In the genomic region with DNA sequence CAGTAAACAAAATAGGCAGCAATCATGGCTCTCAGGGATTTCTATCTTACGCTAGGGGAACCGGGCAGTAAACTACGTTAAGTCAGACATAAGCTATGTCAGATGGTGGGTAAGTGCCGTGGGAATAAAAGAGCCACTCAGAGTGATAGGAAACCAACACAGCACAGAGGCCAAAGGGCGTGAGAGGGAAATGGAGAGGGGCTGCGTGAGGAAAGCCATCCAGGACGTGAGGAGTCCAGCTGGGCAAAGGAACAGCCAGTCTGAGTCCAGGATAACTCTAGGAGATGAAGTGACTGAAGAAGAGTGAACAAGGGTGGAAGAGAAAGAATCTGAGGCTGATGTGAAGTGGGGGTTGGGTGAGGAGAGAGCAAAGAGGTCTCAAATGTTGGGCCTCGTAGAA, we compare ENCODE assay signal across 23 mouse cellular contexts.
DNase-seq lines count a peak whose midpoint lies in the region; ATAC-seq and TF ChIP-seq lines count a peak whose summit lies in the region.
"Had no signal": no experiment of that assay in that cellular context is flagged by ENCODE, and none has a peak within 500 bp of the region (broad histone marks: within the 10 kb centered on the region; RNA-seq: fewer than 3 reads in every experiment).

No protein-coding gene starts in this region.

- TF ChIP-seq POLR2A in lung, adult 2 months (IDR thresholded peaks at IDR 0.05; ENCODE audit: borderline replicate concordance, extremely low read depth, low read depth, low read length): no peak

- ATAC-seq in lung, embryonic 15.5 days (ENCODE audit: borderline replicate concordance, extremely low read depth, low FRiP score, low TSS enrichment): peak; percentile 81; the same call in 1 of the 2 replicates
- peak; percentile 68 for ATAC-seq in lung, postnatal 0 days
- ATAC-seq in kidney, embryonic 16.5 days (ENCODE audit: low FRiP score, low TSS enrichment): no peak
- ATAC-seq: CD4-positive, CD25-positive, alpha-beta regulatory T cell, adult 4 months; forebrain, embryonic 14.5 days had no signal

- no peak overlapping the region for H3K27ac ChIP-seq in lung, embryonic 15.5 days
- H3K27ac ChIP-seq in lung, postnatal 0 days (ENCODE audit: low read length): no peak overlapping the region
- H3K27ac ChIP-seq in kidney, embryonic 16.5 days (ENCODE audit: low read length): no peak overlapping the region
- H3K27ac ChIP-seq: embryonic facial prominence, embryonic 12.5 days; embryonic facial prominence, embryonic 15.5 days; heart, adult 2 months; heart, embryonic 10.5 days; heart, embryonic 13.5 days; hindbrain, embryonic 12.5 days; hindbrain, embryonic 15.5 days had no signal

- no peak overlapping the region for H3K9ac ChIP-seq in lung, embryonic 15.5 days
- no peak overlapping the region for H3K9ac ChIP-seq in lung, postnatal 0 days (replicated peaks; ENCODE audit: low read depth)
- H3K9ac ChIP-seq in kidney, embryonic 16.5 days (replicated peaks; ENCODE audit: low read length): no peak overlapping the region
- H3K9ac ChIP-seq: embryonic facial prominence, embryonic 12.5 days; embryonic facial prominence, embryonic 15.5 days; heart, embryonic 13.5 days; hindbrain, embryonic 12.5 days; hindbrain, embryonic 15.5 days had no signal

- no peak for DNase-seq in lung, adult 2 months
- DNase-seq in lung, postnatal 0 days (ENCODE audit: low spot score): peak; percentile 21
- peak; percentile 19 for DNase-seq in lung, postnatal 10 days
- DNase-seq in liver: no peak
- DNase-seq: adrenal gland, adult 2 months; adrenal gland, postnatal 14 days; cerebellum, adult 11 months; cerebellum, adult 2 months; cerebellum, adult 9-11 months; cerebellum, postnatal 25 days; gastrocnemius, postnatal 25 days; heart, adult 2 months; heart, postnatal 14 days had no signal

- TF ChIP-seq EP300 in lung, postnatal 0 days (IDR thresholded peaks at IDR 0.05): no peak

- H3K27me3 ChIP-seq in lung, embryonic 15.5 days: no peaks in the 10 kb centered on the region
- H3K27me3 ChIP-seq in lung, postnatal 0 days (replicated peaks; ENCODE audit: insufficient read depth, low read length): no peaks in the 10 kb centered on the region
- no peaks in the 10 kb centered on the region for H3K27me3 ChIP-seq in kidney, embryonic 16.5 days (ENCODE audit: insufficient read depth, low read length)
- H3K27me3 ChIP-seq: embryonic facial prominence, embryonic 12.5 days; embryonic facial prominence, embryonic 15.5 days; heart, embryonic 13.5 days; hindbrain, embryonic 12.5 days; hindbrain, embryonic 15.5 days had no signal

- no peak for TF ChIP-seq CTCF in lung, adult 2 months (IDR thresholded peaks at IDR 0.05; ENCODE audit: insufficient read depth, low read length)
- no peak for TF ChIP-seq CTCF in lung, postnatal 0 days (IDR thresholded peaks at IDR 0.05)

- 46% methylated on average over 8 of the region's 8 CpGs for WGBS in lung, embryonic 15.5 days
- 55% methylated on average over 8 of the region's 8 CpGs for WGBS in lung, adult 2 months
- WGBS in lung, postnatal 0 days: 49% methylated on average over 8 of the region's 8 CpGs
- WGBS in kidney, embryonic 16.5 days: 56% methylated on average over 8 of the region's 8 CpGs

- H3K36me3 ChIP-seq in lung, embryonic 15.5 days: no peaks in the 10 kb centered on the region
- H3K36me3 ChIP-seq in lung, postnatal 0 days (ENCODE audit: insufficient read depth, low read length): no peaks in the 10 kb centered on the region
- no peaks in the 10 kb centered on the region for H3K36me3 ChIP-seq in kidney, embryonic 16.5 days (ENCODE audit: insufficient read depth, low read length)
- H3K36me3 ChIP-seq: embryonic facial prominence, embryonic 12.5 days; embryonic facial prominence, embryonic 15.5 days; heart, embryonic 10.5 days; heart, embryonic 13.5 days; hindbrain, embryonic 12.5 days; hindbrain, embryonic 15.5 days had no signal

- no peaks in the 10 kb centered on the region for H3K4me1 ChIP-seq in lung, embryonic 15.5 days
- H3K4me1 ChIP-seq in lung, adult 2 months (ENCODE audit: control insufficient read depth, insufficient read depth, low read length): no peaks in the 10 kb centered on the region
- no peaks in the 10 kb centered on the region for H3K4me1 ChIP-seq in lung, postnatal 0 days (ENCODE audit: insufficient read depth, low read depth, low read length)
- H3K4me1 ChIP-seq in kidney, embryonic 16.5 days (ENCODE audit: insufficient read depth, low read length): no peaks in the 10 kb centered on the region
- H3K4me1 ChIP-seq: embryonic facial prominence, embryonic 12.5 days; embryonic facial prominence, embryonic 15.5 days; heart, embryonic 10.5 days; heart, embryonic 13.5 days; hindbrain, embryonic 12.5 days; hindbrain, embryonic 15.5 days had no signal

- no peak overlapping the region for H3K4me3 ChIP-seq in lung, embryonic 15.5 days
- no peak overlapping the region for H3K4me3 ChIP-seq in lung, adult 2 months (replicated peaks; ENCODE audit: extremely low read depth, low read depth, low read length)
- H3K4me3 ChIP-seq in lung, postnatal 0 days (ENCODE audit: low read depth, low read length): no peak overlapping the region
- H3K4me3 ChIP-seq in kidney, embryonic 16.5 days (ENCODE audit: low read length): no peak overlapping the region
- H3K4me3 ChIP-seq: embryonic facial prominence, embryonic 12.5 days; embryonic facial prominence, embryonic 15.5 days; heart, adult 2 months; heart, embryonic 10.5 days; heart, embryonic 13.5 days; hindbrain, embryonic 12.5 days; hindbrain, embryonic 15.5 days had no signal

- H3K9me3 ChIP-seq in lung, embryonic 15.5 days: no peaks in the 10 kb centered on the region
- no peaks in the 10 kb centered on the region for H3K9me3 ChIP-seq in lung, postnatal 0 days (ENCODE audit: low read length)
- H3K9me3 ChIP-seq in kidney, embryonic 16.5 days (ENCODE audit: low read length): no peaks in the 10 kb centered on the region
- H3K9me3 ChIP-seq: embryonic facial prominence, embryonic 12.5 days; embryonic facial prominence, embryonic 15.5 days; heart, embryonic 10.5 days; heart, embryonic 13.5 days; hindbrain, embryonic 12.5 days; hindbrain, embryonic 15.5 days had no signal

- no peak overlapping the region for H3K4me2 ChIP-seq in lung, embryonic 15.5 days
- no peak overlapping the region for H3K4me2 ChIP-seq in lung, postnatal 0 days (replicated peaks; ENCODE audit: low read depth, low read length)
- H3K4me2 ChIP-seq in kidney, embryonic 16.5 days (replicated peaks; ENCODE audit: low read depth, low read length): no peak overlapping the region
- H3K4me2 ChIP-seq: embryonic facial prominence, embryonic 12.5 days; embryonic facial prominence, embryonic 15.5 days; heart, embryonic 13.5 days; hindbrain, embryonic 12.5 days; hindbrain, embryonic 15.5 days had no signal

Comparison
In these comparisons a context has a peak if more than half of its experiments do, and no peak if none do; other contexts are left out.
1. DNase-seq: peak in lung, postnatal 0 days (single experiment) and lung, postnatal 10 days (single experiment); none in lung, adult 2 months (single experiment) and liver (single experiment).